8 mouse cellular contexts compared by ENCODE assay signal in the genomic region with DNA sequence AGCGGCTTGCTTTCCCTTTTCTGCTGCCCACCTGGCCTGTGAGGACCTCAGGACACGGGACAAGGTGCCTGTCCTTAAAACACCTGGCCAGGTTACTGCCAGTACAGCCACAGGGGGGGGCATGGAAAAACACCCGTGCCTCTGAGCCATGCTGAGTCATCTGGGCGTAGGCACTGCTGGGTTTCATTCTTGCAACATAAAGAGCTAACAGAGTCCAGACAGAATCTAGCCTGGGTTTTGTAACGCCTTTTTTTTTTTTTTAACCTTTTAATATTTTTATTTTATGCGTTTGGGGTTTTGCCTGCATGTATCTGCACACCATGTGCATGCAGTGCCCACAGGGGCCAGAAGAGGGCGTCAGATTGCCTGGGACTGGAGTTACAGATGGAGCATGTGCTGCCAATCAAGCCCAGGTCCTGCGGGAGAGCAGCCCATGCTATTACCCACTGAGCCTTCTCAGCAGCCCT. TPM values are rescaled to one million over a fixed set of nuclear protein-coding genes. Genes with fewer than 3 reads are reported as not detected.
A peak's percentile ranks its signal among the peaks of the same experiment; 100 is the strongest.
DNase-seq lines count a peak whose midpoint lies in the region; ATAC-seq and TF ChIP-seq lines count a peak whose summit lies in the region.

No protein-coding gene starts in this region.

- peak; percentile 59 for TF ChIP-seq CTCF in liver, adult 2 months (IDR thresholded peaks at IDR 0.05; ENCODE audit: low read depth, low read length)
- TF ChIP-seq CTCF in stomach, postnatal 0 days (IDR thresholded peaks at IDR 0.05; ENCODE audit: low read depth), result peak; percentile 61

- H3K4me1 ChIP-seq in liver, adult 2 months (ENCODE audit: control insufficient read depth, insufficient read depth, low read length), result peaks cover 7% of the 10 kb centered on the region
- no peaks in the 10 kb centered on the region; the same call in 1 of the 2 replicates for H3K4me1 ChIP-seq in stomach, postnatal 0 days (replicated peaks; ENCODE audit: control insufficient read depth, insufficient read depth)

- ATAC-seq in stomach, postnatal 0 days (ENCODE audit: low FRiP score, low TSS enrichment), result peak; percentile 93

- no peaks in the 10 kb centered on the region for H3K27me3 ChIP-seq in liver, adult 2 months (ENCODE audit: control insufficient read depth, insufficient read depth, low read length)
- H3K27me3 ChIP-seq in stomach, postnatal 0 days (ENCODE audit: control insufficient read depth, insufficient read depth, low read length), result no peaks in the 10 kb centered on the region

- no peaks in the 10 kb centered on the region for H3K9me3 ChIP-seq in stomach, postnatal 0 days (ENCODE audit: control insufficient read depth, low read length)

- peak; percentile 53 to 82 for DNase-seq in urinary bladder, adult 18-20 months (ENCODE audit: low spot score in 2 of 2)
- DNase-seq in urinary bladder, postnatal 4 days (ENCODE audit: low spot score in 2 of 2), result no peak
- DNase-seq in adrenal gland, postnatal 36 days, result peak; percentile 67 to 68
- DNase-seq in liver, adult 2 months (ENCODE audit: extremely low read depth, low read depth, low spot score), result peak; percentile 67
- DNase-seq in stomach, postnatal 0 days (ENCODE audit: low spot score), result peak; percentile 87
- no peak for DNase-seq in frontal cortex, postnatal 36 days (ENCODE audit: low spot score in 2 of 2)
- no peak for DNase-seq in MN1 (ENCODE audit: low spot score)
- DNase-seq in ovary, postnatal 14 days (ENCODE audit: low spot score), result no peak

- TF ChIP-seq POLR2A in liver, adult 2 months (IDR thresholded peaks at IDR 0.05; ENCODE audit: extremely low read depth, insufficient read depth, low read length), result no peak

- no peak overlapping the region for H3K4me2 ChIP-seq in stomach, postnatal 0 days (replicated peaks; ENCODE audit: low read depth)

- no peak for TF ChIP-seq EP300 in stomach, postnatal 0 days (optimal IDR thresholded peaks at IDR 0.05)

- 0 out of 2 replicates have a peak overlapping the region, but pooled peaks have one; percentile 15 for H3K27ac ChIP-seq in liver, adult 2 months (replicated peaks; ENCODE audit: insufficient read depth, low read depth, low read length)
- 0 out of 2 replicates have a peak overlapping the region, but pooled peaks have one; percentile 53 for H3K27ac ChIP-seq in stomach, postnatal 0 days (replicated peaks)

- H3K9ac ChIP-seq in liver, adult 2 months (ENCODE audit: low read depth, low read length), result no peak overlapping the region
- H3K9ac ChIP-seq in stomach, postnatal 0 days (ENCODE audit: low read length), result no peak overlapping the region

- H3K36me3 ChIP-seq in liver, adult 2 months (ENCODE audit: control insufficient read depth, insufficient read depth, low read length), result no peaks in the 10 kb centered on the region
- H3K36me3 ChIP-seq in stomach, postnatal 0 days (ENCODE audit: control insufficient read depth, insufficient read depth, low read length), result no peaks in the 10 kb centered on the region

- 39% methylated on average over 8 of the region's 8 CpGs for WGBS in liver, adult 2 months
- 53% methylated on average over 8 of the region's 8 CpGs for WGBS in stomach, postnatal 0 days

- H3K4me3 ChIP-seq in liver, adult 2 months (ENCODE audit: insufficient read depth, low read depth, low read length), result no peak overlapping the region
- no peak overlapping the region for H3K4me3 ChIP-seq in stomach, postnatal 0 days (ENCODE audit: low read depth, low read length)

- no peaks in the 10 kb centered on the region for H3K79me2 ChIP-seq in liver, adult 2 months (ENCODE audit: control insufficient read depth, insufficient read depth, low read length)

RNA-seq across cellular contexts. Expression of a gene that starts 13.4 kb away (rescaled TPM):
- total RNA-seq in adrenal gland, postnatal 36 days (2021), result 10 to 100 TPM in 1 of 2 experiments, 1 to 10 TPM in 1; 9.5 to 16.2 TPM
- total RNA-seq in liver, adult 2 months (2014; rRNA removed), result 6.8 and 7.2 TPM in 2 replicates
- 5.2 and 7.9 TPM in 2 replicates for polyA plus RNA-seq in liver, adult 2 months (2012; rRNA removed)
- polyA plus RNA-seq in stomach, postnatal 0 days (2015; fragmentation: Nextera tagmentation; extraction: Ambion mirVana), result 359 and 387 TPM in 2 replicates

RNA-seq across cellular contexts. Expression of a gene that starts 56.1 kb away (rescaled TPM):
- total RNA-seq in adrenal gland, postnatal 36 days (2021), result 10 to 100 TPM; 79.2 to 82.5 TPM
- 22.2 and 25.6 TPM in 2 replicates for total RNA-seq in liver, adult 2 months (2014; rRNA removed)
- 33.6 and 35.4 TPM in 2 replicates for polyA plus RNA-seq in liver, adult 2 months (2012; rRNA removed)
- polyA plus RNA-seq in stomach, postnatal 0 days (2015; fragmentation: Nextera tagmentation; extraction: Ambion mirVana), result 21.3 and 22.4 TPM in 2 replicates

Comparison
In these comparisons a context has a peak if more than half of its experiments do, and no peak if none do; other contexts are left out.
1. DNase-seq: peak in urinary bladder, adult 18-20 months (2 of 2), adrenal gland, postnatal 36 days (2 of 2), liver, adult 2 months (single experiment) and stomach, postnatal 0 days (single experiment); none in urinary bladder, postnatal 4 days (0 of 2), frontal cortex, postnatal 36 days (0 of 2), MN1 (single experiment) and ovary, postnatal 14 days (single experiment).